Mouse (Mus musculus): ENCODE data around the gene Tenm3. TPM values are rescaled to one million over a fixed set of nuclear protein-coding genes. Genes with fewer than 3 reads are reported as not detected.
"Not testable (repeated sequence)": the region's sequence is repeated elsewhere in the genome, so short reads cannot be mapped to it uniquely, and the experiment has no call there.

Gene Tenm3
- polyA plus RNA-seq, 1 experiment, result 18.2 TPM

- no peak overlapping the region for H3ac ChIP-seq (ENCODE audit: control insufficient read depth, insufficient read length, low read depth)
- H3K36me3 ChIP-seq (ENCODE audit: control insufficient read depth, insufficient read depth), result no peaks in the 10 kb centered on the region
- no peak for TF ChIP-seq CTCF (IDR thresholded peaks at IDR 0.05; ENCODE audit: control insufficient read depth, insufficient read depth, insufficient read length)
- TF ChIP-seq MYOD1 (IDR thresholded peaks at IDR 0.05; ENCODE audit: control insufficient read depth, insufficient read length, low read depth), result no peak
- no peak for TF ChIP-seq FOSL1 (IDR thresholded peaks at IDR 0.05; ENCODE audit: insufficient read depth, low read length, poor library complexity, severe bottlenecking)
- no peak for TF ChIP-seq USF1 (IDR thresholded peaks at IDR 0.05; ENCODE audit: low read depth)
- TF ChIP-seq CEBPB (IDR thresholded peaks at IDR 0.05; ENCODE audit: low read depth), result no peak
- TF ChIP-seq MYOG (IDR thresholded peaks at IDR 0.05; ENCODE audit: control insufficient read depth, extremely low read depth, insufficient read length), result no peak
- no peak for TF ChIP-seq MAX (IDR thresholded peaks at IDR 0.05)
These were observed 641.1 kb downstream of the Tenm3 start for GRCm38 (mm10) chr8:48202632-48203031.

DNA sequence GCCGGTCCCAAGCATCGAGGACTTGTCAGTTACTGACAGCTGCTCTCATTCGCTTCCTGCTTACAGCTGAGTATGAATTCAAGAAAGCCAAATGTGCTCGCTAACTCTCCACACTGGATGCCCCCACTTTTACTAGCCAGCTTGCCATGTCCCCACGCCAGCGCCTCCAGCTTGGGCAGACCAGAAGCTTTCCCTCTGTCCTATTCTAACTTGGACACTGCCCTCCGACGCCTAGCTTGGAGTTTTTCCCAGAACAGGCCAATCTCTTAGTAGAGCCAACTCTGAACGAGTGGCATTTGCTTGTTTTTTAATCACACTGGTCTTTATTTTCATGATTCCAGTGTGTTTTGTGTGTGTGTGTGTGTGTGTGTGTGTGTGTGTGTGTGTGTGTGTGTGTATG, 644.6 kb downstream of the Tenm3 start:
- no peak for TF ChIP-seq MYOD1 (IDR thresholded peaks at IDR 0.05; ENCODE audit: control insufficient read depth, insufficient read length, low read depth)
- TF ChIP-seq MAX (IDR thresholded peaks at IDR 0.05), result no peak
- TF ChIP-seq FOSL1 (IDR thresholded peaks at IDR 0.05; ENCODE audit: insufficient read depth, low read length, poor library complexity, severe bottlenecking), result no peak
- no peak for TF ChIP-seq CEBPB (IDR thresholded peaks at IDR 0.05; ENCODE audit: low read depth)
- TF ChIP-seq CTCF (IDR thresholded peaks at IDR 0.05; ENCODE audit: control insufficient read depth, insufficient read depth, insufficient read length), result no peak
- no peak for TF ChIP-seq USF1 (IDR thresholded peaks at IDR 0.05; ENCODE audit: low read depth)
- no peak for TF ChIP-seq MYOG (IDR thresholded peaks at IDR 0.05; ENCODE audit: control insufficient read depth, extremely low read depth, insufficient read length)

More at GRCm38 (mm10) chr8:48202632-48203031, 641.1 kb downstream of the Tenm3 start:
- Histone ChIP-seq H3K27me3 (ENCODE audit: control insufficient read depth, insufficient read depth, insufficient read length) (no peaks in the 10 kb centered on the region), H3K79me3 (ENCODE audit: low read depth) (no peaks in the 10 kb centered on the region), H3K79me2 (ENCODE audit: control insufficient read depth, insufficient read depth) (no peaks in the 10 kb centered on the region), H3K4me3 (ENCODE audit: insufficient read depth, poor library complexity, severe bottlenecking) (no peak overlapping the region)

GRCm38 (mm10) chr8:48195971-48196370, 647.8 kb downstream of the Tenm3 start:
- no peaks in the 10 kb centered on the region for H3K79me3 ChIP-seq (ENCODE audit: low read depth)
- no peaks in the 10 kb centered on the region for H3K79me2 ChIP-seq (ENCODE audit: control insufficient read depth, insufficient read depth)
- H3K4me3 ChIP-seq (ENCODE audit: insufficient read depth, poor library complexity, severe bottlenecking), result no peak overlapping the region
- H3K27me3 ChIP-seq (ENCODE audit: control insufficient read depth, insufficient read depth, insufficient read length), result no peaks in the 10 kb centered on the region
- H3K36me3 ChIP-seq (ENCODE audit: control insufficient read depth, insufficient read depth), result no peaks in the 10 kb centered on the region
- no peak overlapping the region for H3ac ChIP-seq (ENCODE audit: control insufficient read depth, insufficient read length, low read depth)
- TF ChIP-seq CEBPB (IDR thresholded peaks at IDR 0.05; ENCODE audit: low read depth) (no peak), FOSL1 (IDR thresholded peaks at IDR 0.05; ENCODE audit: insufficient read depth, low read length, poor library complexity, severe bottlenecking) (no peak), USF1 (IDR thresholded peaks at IDR 0.05; ENCODE audit: low read depth) (no peak), MYOG (IDR thresholded peaks at IDR 0.05; ENCODE audit: control insufficient read depth, extremely low read depth, insufficient read length) (no peak), MYOD1 (IDR thresholded peaks at IDR 0.05; ENCODE audit: control insufficient read depth, insufficient read length, low read depth) (no peak), MAX (IDR thresholded peaks at IDR 0.05) (no peak)

More for the DNA sequence above, 644.6 kb downstream of the Tenm3 start:
- no peaks in the 10 kb centered on the region for H3K36me3 ChIP-seq (ENCODE audit: control insufficient read depth, insufficient read depth)
- H3ac ChIP-seq (ENCODE audit: control insufficient read depth, insufficient read length, low read depth), result no peak overlapping the region
- H3K4me3 ChIP-seq (ENCODE audit: insufficient read depth, poor library complexity, severe bottlenecking), result no peak overlapping the region
- no peaks in the 10 kb centered on the region for H3K79me3 ChIP-seq (ENCODE audit: low read depth)
- no peaks in the 10 kb centered on the region for H3K79me2 ChIP-seq (ENCODE audit: control insufficient read depth, insufficient read depth)
- no peaks in the 10 kb centered on the region for H3K27me3 ChIP-seq (ENCODE audit: control insufficient read depth, insufficient read depth, insufficient read length)

GRCm38 (mm10) chr8:48188586-48188985, 655.2 kb downstream of the Tenm3 start:
- H3K4me3 ChIP-seq (ENCODE audit: insufficient read depth, poor library complexity, severe bottlenecking), result no peak overlapping the region
- H3K79me2 ChIP-seq (ENCODE audit: control insufficient read depth, insufficient read depth), result no peaks in the 10 kb centered on the region
- no peaks in the 10 kb centered on the region for H3K79me3 ChIP-seq (ENCODE audit: low read depth)
- H3ac ChIP-seq (ENCODE audit: control insufficient read depth, insufficient read length, low read depth), result no peak overlapping the region
- no peaks in the 10 kb centered on the region for H3K36me3 ChIP-seq (ENCODE audit: control insufficient read depth, insufficient read depth)
- no peak for TF ChIP-seq USF1 (IDR thresholded peaks at IDR 0.05; ENCODE audit: low read depth)
- H3K27me3 ChIP-seq (ENCODE audit: control insufficient read depth, insufficient read depth, insufficient read length), result no peaks in the 10 kb centered on the region

DNA sequence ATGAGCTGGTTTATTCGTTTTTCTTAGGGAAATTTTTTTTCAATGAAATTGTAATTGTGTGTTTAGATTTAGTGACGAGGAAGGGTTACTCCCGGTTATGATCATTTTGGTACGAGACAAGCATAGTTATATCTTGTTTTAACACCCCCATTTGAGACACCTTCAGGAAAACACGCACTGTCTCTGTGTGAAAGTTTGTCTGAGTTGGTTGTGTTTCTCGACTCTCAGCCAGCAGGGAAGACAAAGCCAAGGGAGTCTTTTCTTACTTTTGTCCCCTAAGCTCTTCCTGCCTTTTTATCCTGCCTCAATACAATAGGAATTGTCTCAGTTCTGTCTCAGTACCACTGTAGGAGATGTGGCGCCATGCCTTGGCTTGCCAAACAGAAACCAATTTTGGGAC, 660.0 kb downstream of the Tenm3 start:
- H3ac ChIP-seq (ENCODE audit: control insufficient read depth, insufficient read length, low read depth), result no peak overlapping the region
- no peaks in the 10 kb centered on the region for H3K79me2 ChIP-seq (ENCODE audit: control insufficient read depth, insufficient read depth)
- H3K36me3 ChIP-seq (ENCODE audit: control insufficient read depth, insufficient read depth), result no peaks in the 10 kb centered on the region
- no peaks in the 10 kb centered on the region for H3K27me3 ChIP-seq (ENCODE audit: control insufficient read depth, insufficient read depth, insufficient read length)
- no peak overlapping the region for H3K4me3 ChIP-seq (ENCODE audit: insufficient read depth, poor library complexity, severe bottlenecking)
- TF ChIP-seq USF1 (IDR thresholded peaks at IDR 0.05; ENCODE audit: low read depth) (no peak), FOSL1 (IDR thresholded peaks at IDR 0.05; ENCODE audit: insufficient read depth, low read length, poor library complexity, severe bottlenecking) (no peak), CEBPB (IDR thresholded peaks at IDR 0.05; ENCODE audit: low read depth) (no peak), MYOG (IDR thresholded peaks at IDR 0.05; ENCODE audit: control insufficient read depth, extremely low read depth, insufficient read length) (no peak), CTCF (IDR thresholded peaks at IDR 0.05; ENCODE audit: control insufficient read depth, insufficient read depth, insufficient read length) (no peak), MYOD1 (IDR thresholded peaks at IDR 0.05; ENCODE audit: control insufficient read depth, insufficient read length, low read depth) (no peak)
- no peaks in the 10 kb centered on the region for H3K79me3 ChIP-seq (ENCODE audit: low read depth)

GRCm38 (mm10) chr8:48181000-48181399, 662.8 kb downstream of the Tenm3 start:
- no peak overlapping the region for H3K4me3 ChIP-seq (ENCODE audit: insufficient read depth, poor library complexity, severe bottlenecking)
- no peaks in the 10 kb centered on the region for H3K36me3 ChIP-seq (ENCODE audit: control insufficient read depth, insufficient read depth)
- H3K79me2 ChIP-seq (ENCODE audit: control insufficient read depth, insufficient read depth), result no peaks in the 10 kb centered on the region
- TF ChIP-seq CTCF (IDR thresholded peaks at IDR 0.05; ENCODE audit: control insufficient read depth, insufficient read depth, insufficient read length) (no peak), USF1 (IDR thresholded peaks at IDR 0.05; ENCODE audit: low read depth) (no peak), MAX (IDR thresholded peaks at IDR 0.05) (no peak), CEBPB (IDR thresholded peaks at IDR 0.05; ENCODE audit: low read depth) (no peak), MYOD1 (IDR thresholded peaks at IDR 0.05; ENCODE audit: control insufficient read depth, insufficient read length, low read depth) (no peak), MYOG (IDR thresholded peaks at IDR 0.05; ENCODE audit: control insufficient read depth, extremely low read depth, insufficient read length) (no peak), FOSL1 (IDR thresholded peaks at IDR 0.05; ENCODE audit: insufficient read depth, low read length, poor library complexity, severe bottlenecking) (no peak)
- H3K79me3 ChIP-seq (ENCODE audit: low read depth), result no peaks in the 10 kb centered on the region
- no peaks in the 10 kb centered on the region for H3K27me3 ChIP-seq (ENCODE audit: control insufficient read depth, insufficient read depth, insufficient read length)
- no peak overlapping the region for H3ac ChIP-seq (ENCODE audit: control insufficient read depth, insufficient read length, low read depth)

- H3ac ChIP-seq (ENCODE audit: control insufficient read depth, insufficient read length, low read depth); H3K79me2 ChIP-seq (ENCODE audit: control insufficient read depth, insufficient read depth); H3K79me3 ChIP-seq (ENCODE audit: low read depth): not testable (repeated sequence)
These were observed 663.6 kb downstream of the Tenm3 start for GRCm38 (mm10) chr8:48180146-48180545.

More at GRCm38 (mm10) chr8:48180146-48180545, 663.6 kb downstream of the Tenm3 start:
- not testable (repeated sequence) for H3K4me3 ChIP-seq (ENCODE audit: insufficient read depth, poor library complexity, severe bottlenecking); H3K27me3 ChIP-seq (ENCODE audit: control insufficient read depth, insufficient read depth, insufficient read length); H3K36me3 ChIP-seq (ENCODE audit: control insufficient read depth, insufficient read depth)
